Mouse (Mus musculus) midbrain, embryonic 13.5 days (tissue): ENCODE measurements around the gene Pak3. TPM values are rescaled to one million over a fixed set of nuclear protein-coding genes. Genes with fewer than 3 reads are reported as not detected.

ENCODE experiments used
- ATAC-seq: fragments of 200-750 bp; cut with Nextera tagmentation; 2 replicates; pipeline ENCODE4 v1.8.0; 2017; ENCODE audit warnings: mild to moderate bottlenecking, moderate TSS enrichment, moderate library complexity
- H3K27ac ChIP-seq: fragments of 300-500 bp; sonication (generic); 2 replicates; pipeline ENCODE4 v1.5.1; 2015; ENCODE audit warnings: inconsistent platforms, mild to moderate bottlenecking, moderate library complexity
- H3K27me3 ChIP-seq: fragments of 300-500 bp; sonication (generic); 2 replicates; pipeline ENCODE4 v1.6.1; 2015; ENCODE audit warnings: mild to moderate bottlenecking, inconsistent platforms
- H3K36me3 ChIP-seq: fragments of 300-500 bp; sonication (generic); 2 replicates; pipeline ENCODE4 v1.6.1; 2015; ENCODE audit warnings: mild to moderate bottlenecking, inconsistent platforms
- H3K4me1 ChIP-seq: fragments of 300-500 bp; sonication (generic); replicated peaks from 2 replicates; pipeline ENCODE4 v1.6.1; 2015; ENCODE audit warnings: inconsistent platforms
- H3K4me2 ChIP-seq: fragments of 300-500 bp; sonication (generic); replicated peaks from 2 replicates; pipeline ENCODE4 v1.6.1; 2015; ENCODE audit warnings: moderate library complexity, mild to moderate bottlenecking, inconsistent platforms
- H3K4me3 ChIP-seq: fragments of 300-500 bp; sonication (generic); replicated peaks from 2 replicates; pipeline ENCODE4 v1.5.1; 2015; ENCODE audit warnings: mild to moderate bottlenecking, inconsistent platforms
- H3K9ac ChIP-seq: fragments of 300-500 bp; sonication (generic); replicated peaks from 2 replicates; pipeline ENCODE4 v1.6.1; 2015; ENCODE audit warnings: mild to moderate bottlenecking, inconsistent platforms
- H3K9me3 ChIP-seq: fragments of 300-500 bp; sonication (generic); 2 replicates; pipeline ENCODE4 v1.6.1; 2016; ENCODE audit warnings: mild to moderate bottlenecking, inconsistent platforms
- WGBS: fragments of 180-500 bp; shearing (Covaris S2); methylation state at CpG from one replicate; pipeline ENCODE4 v1.1.7; 2015; 5-methylcytosine and 5-hydroxymethylcytosine counted together
- microRNA-seq: library from miRNA; unstranded; fragments of <30 nt; microRNA quantifications from one replicate; pipeline ENCODE4, GENCODE M21; 2016
- polyA plus RNA-seq: library from polyadenylated mRNA; unstranded; fragments of >200 nt; fragmentation: Nextera tagmentation; extraction: Ambion mirVana; gene quantifications from 2 replicates; pipeline ENCODE4 v1.2.1, GENCODE M21; 2015

The Pak3 gene
- polyA plus RNA-seq, 1 experiment from 2014 or later: 164 TPM

DNA sequence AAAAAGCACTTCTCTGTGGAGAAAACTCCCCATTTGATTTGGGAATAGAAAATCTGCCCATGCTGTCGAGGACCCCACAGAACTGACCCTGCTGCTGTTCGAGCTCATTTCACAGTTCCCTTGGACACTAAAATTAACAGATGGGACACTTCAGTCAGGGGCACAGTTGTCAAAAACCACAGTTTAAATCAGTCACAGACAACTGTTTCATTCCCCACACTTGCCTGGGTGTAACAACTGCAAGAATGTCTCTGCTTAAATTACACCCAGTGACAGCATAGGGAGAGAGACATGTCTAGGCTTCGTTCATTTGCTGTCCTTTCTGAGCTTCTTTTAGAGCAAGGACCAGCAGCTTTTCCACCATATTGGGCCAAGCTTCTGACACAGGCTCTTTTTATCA is 328.2 kb downstream of the Pak3 start:
- H3K27ac ChIP-seq: no peak overlapping the region
- H3K4me1 ChIP-seq: no peaks in the 10 kb centered on the region
- no peak for ATAC-seq
- H3K27me3 ChIP-seq: no peaks in the 10 kb centered on the region; the same call in 1 of the 2 replicates
- H3K4me3 ChIP-seq: no peak overlapping the region
- no peaks in the 10 kb centered on the region for H3K9me3 ChIP-seq
- H3K9ac ChIP-seq: no peak overlapping the region
- H3K36me3 ChIP-seq: no peaks in the 10 kb centered on the region
- H3K4me2 ChIP-seq: no peak overlapping the region
- 91% methylated on average over 3 of the region's 3 CpGs for WGBS

Small RNA genes lying within 50 kb of the gene (microRNA-seq; reads per million reads assigned to microRNA genes)
- gene Gm47298: not detected

Other genes starting within 250 kb of the Pak3 start
- gene Chrdl1, start 124.3 kb upstream of the Pak3 start, polyA plus RNA-seq: 6.3 and 8.0 TPM in 2 replicates